Mouse (Mus musculus): ENCODE results near the gene Hps3.

The Hps3 gene

GRCm38 (mm10) chr3:20007275-20007674 is 27.8 kb downstream of the Hps3 start:
- no peak for DNase-seq (ENCODE audit: inconsistent ontology term)

GRCm38 (mm10) chr3:20005611-20006010 is 29.5 kb downstream of the Hps3 start:
- peak; percentile 33 for DNase-seq (ENCODE audit: inconsistent ontology term)

- DNase-seq (ENCODE audit: inconsistent ontology term): peak; percentile 42
These were observed 30.7 kb downstream of the Hps3 start for GRCm38 (mm10) chr3:20004422-20004821.

- DNase-seq (ENCODE audit: inconsistent ontology term): no peak
These were observed 32.3 kb downstream of the Hps3 start for GRCm38 (mm10) chr3:20002786-20003185.

- DNase-seq (ENCODE audit: inconsistent ontology term): no peak
These were observed 34.3 kb downstream of the Hps3 start for GRCm38 (mm10) chr3:20000806-20001205.

GRCm38 (mm10) chr3:19999551-19999950 is 35.6 kb downstream of the Hps3 start:
- DNase-seq (ENCODE audit: inconsistent ontology term): no peak

- no peak for DNase-seq (ENCODE audit: inconsistent ontology term)
These were observed 42.7 kb downstream of the Hps3 start for GRCm38 (mm10) chr3:19992388-19992787.

GRCm38 (mm10) chr3:19990031-19990430 is 45.1 kb downstream of the Hps3 start:
- DNase-seq (ENCODE audit: inconsistent ontology term): no peak

GRCm38 (mm10) chr3:19986123-19986522 is 49.0 kb downstream of the Hps3 start:
- DNase-seq (ENCODE audit: inconsistent ontology term): no peak

- no peak for DNase-seq (ENCODE audit: inconsistent ontology term)
These were observed 52.3 kb downstream of the Hps3 start for GRCm38 (mm10) chr3:19982846-19983245.

- DNase-seq (ENCODE audit: inconsistent ontology term): no peak
These were observed 54.0 kb downstream of the Hps3 start for GRCm38 (mm10) chr3:19981156-19981555.

GRCm38 (mm10) chr3:19978474-19978873 is 56.6 kb downstream of the Hps3 start:
- no peak for DNase-seq (ENCODE audit: inconsistent ontology term)

GRCm38 (mm10) chr3:19966072-19966471 is 69.0 kb downstream of the Hps3 start:
- no peak for DNase-seq (ENCODE audit: inconsistent ontology term)

GRCm38 (mm10) chr3:19965239-19965638 is 69.9 kb downstream of the Hps3 start:
- no peak for DNase-seq (ENCODE audit: inconsistent ontology term)

GRCm38 (mm10) chr3:19964625-19965188 is 70.4 kb downstream of the Hps3 start:
- no peak for DNase-seq (ENCODE audit: inconsistent ontology term)

GRCm38 (mm10) chr3:19962769-19963513 is 72.2 kb downstream of the Hps3 start:
- peak; percentile 30 for DNase-seq (ENCODE audit: inconsistent ontology term)

GRCm38 (mm10) chr3:19961341-19961740 is 73.8 kb downstream of the Hps3 start:
- DNase-seq (ENCODE audit: inconsistent ontology term): no peak

GRCm38 (mm10) chr3:19960570-19961114 is 74.5 kb downstream of the Hps3 start:
- DNase-seq (ENCODE audit: inconsistent ontology term): peak; percentile 62

- DNase-seq (ENCODE audit: inconsistent ontology term): peak; percentile 54
These were observed 76.1 kb downstream of the Hps3 start for GRCm38 (mm10) chr3:19958983-19959382.

GRCm38 (mm10) chr3:19958031-19958430 is 77.1 kb downstream of the Hps3 start:
- DNase-seq (ENCODE audit: inconsistent ontology term): peak; percentile 82

- DNase-seq (ENCODE audit: inconsistent ontology term): peak; percentile 97
These were observed 78.2 kb downstream of the Hps3 start, which contains the start of gene Cp for GRCm38 (mm10) chr3:19956885-19957284. Cp (plus strand) TSS chr3:19957054.

- DNase-seq (ENCODE audit: inconsistent ontology term): peak; percentile 98
These were observed 81.2 kb downstream of the Hps3 start for GRCm38 (mm10) chr3:19953865-19954264.

- peak; percentile 85 for DNase-seq (ENCODE audit: inconsistent ontology term)
These were observed 81.7 kb downstream of the Hps3 start for GRCm38 (mm10) chr3:19953425-19953824.
